Mouse (Mus musculus): ENCODE results near the gene Pitx2. TPM values are rescaled to one million over a fixed set of nuclear protein-coding genes. Genes with fewer than 3 reads are reported as not detected.

Pitx2 gene
- polyA plus RNA-seq, 1 experiment from 2014 or later, result 15.9 TPM

GRCm38 (mm10) chr3:129204441-129205313 lies 5.0 kb downstream of the Pitx2 start:
- no peak overlapping the region for H3K27ac ChIP-seq
- under 1% methylated on average over 39 of the region's 48 CpGs for WGBS
- peak; percentile 92 for ATAC-seq (ENCODE audit: low FRiP score)

GRCm38 (mm10) chr3:129205481-129206175 lies 6.0 kb downstream of the Pitx2 start:
- no peak for ATAC-seq (ENCODE audit: low FRiP score)
- H3K4me3 ChIP-seq (replicated peaks), result no peak overlapping the region
- no peaks in the 10 kb centered on the region for H3K9me3 ChIP-seq
- H3K27ac ChIP-seq, result no peak overlapping the region
- H3K4me2 ChIP-seq, result no peak overlapping the region
- H3K4me1 ChIP-seq, result peaks cover 19% of the 10 kb centered on the region
- no peaks in the 10 kb centered on the region for H3K36me3 ChIP-seq (replicated peaks)
- peaks cover 90% of the 10 kb centered on the region for H3K27me3 ChIP-seq
- no peak overlapping the region for H3K9ac ChIP-seq
- 1% methylated on average over 18 of the region's 18 CpGs for WGBS

More at GRCm38 (mm10) chr3:129204441-129205313, 5.0 kb downstream of the Pitx2 start:
- Histone ChIP-seq H3K9ac (peak overlapping the region; percentile 49), H3K4me1 (peaks cover 25% of the 10 kb centered on the region), H3K4me2 (peak overlapping the region; percentile 70), H3K36me3 (replicated peaks) (no peaks in the 10 kb centered on the region), H3K4me3 (replicated peaks) (peak overlapping the region; percentile 43), H3K27me3 (peaks cover 89% of the 10 kb centered on the region), H3K9me3 (no peaks in the 10 kb centered on the region)

- H3K9ac ChIP-seq, result no peak overlapping the region
- peaks cover 19% of the 10 kb centered on the region for H3K4me1 ChIP-seq
- H3K27me3 ChIP-seq, result peaks cover 92% of the 10 kb centered on the region
- ATAC-seq (ENCODE audit: low FRiP score), result no peak
- no peak overlapping the region for H3K4me3 ChIP-seq (replicated peaks)
- H3K36me3 ChIP-seq (replicated peaks), result no peaks in the 10 kb centered on the region
- no peak overlapping the region; the same call in 1 of the 2 replicates for H3K4me2 ChIP-seq
- H3K27ac ChIP-seq, result no peak overlapping the region
- under 1% methylated on average over 13 of the region's 13 CpGs for WGBS
- H3K9me3 ChIP-seq, result no peaks in the 10 kb centered on the region
Measured at GRCm38 (mm10) chr3:129206776-129207175, 7.1 kb downstream of the Pitx2 start.

- Histone ChIP-seq H3K4me3 (replicated peaks) (no peak overlapping the region; the same call in 1 of the 2 replicates), H3K27me3 (peaks cover 93% of the 10 kb centered on the region), H3K9ac (no peak overlapping the region), H3K36me3 (replicated peaks) (no peaks in the 10 kb centered on the region), H3K27ac (no peak overlapping the region), H3K4me2 (no peak overlapping the region; the same call in 1 of the 2 replicates), H3K9me3 (no peaks in the 10 kb centered on the region), H3K4me1 (peaks cover 19% of the 10 kb centered on the region)
- WGBS, result 1% methylated on average over 24 of the region's 24 CpGs
- no peak for ATAC-seq (ENCODE audit: low FRiP score)
Measured at GRCm38 (mm10) chr3:129207231-129208030, 7.8 kb downstream of the Pitx2 start.

- Histone ChIP-seq H3K27ac (no peak overlapping the region), H3K4me3 (replicated peaks) (no peak overlapping the region), H3K9me3 (no peaks in the 10 kb centered on the region), H3K4me2 (no peak overlapping the region), H3K36me3 (replicated peaks) (no peaks in the 10 kb centered on the region), H3K4me1 (peaks cover 15% of the 10 kb centered on the region), H3K27me3 (peaks cover 92% of the 10 kb centered on the region), H3K9ac (no peak overlapping the region)
- no peak for ATAC-seq (ENCODE audit: low FRiP score)
- 4% methylated on average over 7 of the region's 7 CpGs for WGBS
Measured at GRCm38 (mm10) chr3:129208031-129208380, 8.3 kb downstream of the Pitx2 start.

GRCm38 (mm10) chr3:129208421-129208820 lies 8.7 kb downstream of the Pitx2 start:
- under 1% methylated on average over 10 of the region's 10 CpGs for WGBS
- ATAC-seq (ENCODE audit: low FRiP score), result no peak

GRCm38 (mm10) chr3:129209266-129209665 lies 9.6 kb downstream of the Pitx2 start:
- WGBS, result 3% methylated on average over 4 of the region's 4 CpGs
- no peak for ATAC-seq (ENCODE audit: low FRiP score)

More at GRCm38 (mm10) chr3:129208421-129208820, 8.7 kb downstream of the Pitx2 start:
- Histone ChIP-seq H3K4me2 (no peak overlapping the region), H3K4me3 (replicated peaks) (no peak overlapping the region), H3K27me3 (peaks cover 92% of the 10 kb centered on the region), H3K9ac (no peak overlapping the region), H3K9me3 (no peaks in the 10 kb centered on the region), H3K27ac (no peak overlapping the region), H3K4me1 (peaks cover 17% of the 10 kb centered on the region), H3K36me3 (replicated peaks) (no peaks in the 10 kb centered on the region)

GRCm38 (mm10) chr3:129209771-129210170 lies 10.1 kb downstream of the Pitx2 start:
- ATAC-seq (ENCODE audit: low FRiP score), result no peak

More at GRCm38 (mm10) chr3:129209266-129209665, 9.6 kb downstream of the Pitx2 start:
- no peaks in the 10 kb centered on the region for H3K36me3 ChIP-seq (replicated peaks)
- no peak overlapping the region for H3K4me2 ChIP-seq
- no peak overlapping the region for H3K9ac ChIP-seq
- H3K9me3 ChIP-seq, result no peaks in the 10 kb centered on the region
- H3K27me3 ChIP-seq, result peaks cover 92% of the 10 kb centered on the region
- no peak overlapping the region for H3K27ac ChIP-seq
- H3K4me1 ChIP-seq, result peaks cover 17% of the 10 kb centered on the region
- no peak overlapping the region for H3K4me3 ChIP-seq (replicated peaks)

GRCm38 (mm10) chr3:129212038-129212645 lies 12.5 kb downstream of the Pitx2 start:
- peaks cover 93% of the 10 kb centered on the region for H3K27me3 ChIP-seq
- under 1% methylated on average over 7 of the region's 7 CpGs for WGBS
- ATAC-seq (ENCODE audit: low FRiP score), result no peak
- H3K27ac ChIP-seq, result no peak overlapping the region
- no peak overlapping the region for H3K4me2 ChIP-seq
- H3K4me3 ChIP-seq (replicated peaks), result no peak overlapping the region
- H3K4me1 ChIP-seq, result peaks cover 28% of the 10 kb centered on the region
- no peaks in the 10 kb centered on the region for H3K9me3 ChIP-seq
- H3K9ac ChIP-seq, result no peak overlapping the region
- H3K36me3 ChIP-seq (replicated peaks), result no peaks in the 10 kb centered on the region

More at GRCm38 (mm10) chr3:129209771-129210170, 10.1 kb downstream of the Pitx2 start:
- no peak overlapping the region for H3K4me2 ChIP-seq
- no peaks in the 10 kb centered on the region for H3K9me3 ChIP-seq
- no peaks in the 10 kb centered on the region for H3K36me3 ChIP-seq (replicated peaks)
- H3K27ac ChIP-seq, result no peak overlapping the region
- 2% methylated on average over 4 of the region's 4 CpGs for WGBS
- peaks cover 92% of the 10 kb centered on the region for H3K27me3 ChIP-seq
- H3K9ac ChIP-seq, result no peak overlapping the region
- peaks cover 18% of the 10 kb centered on the region for H3K4me1 ChIP-seq
- H3K4me3 ChIP-seq (replicated peaks), result no peak overlapping the region

- H3K27ac ChIP-seq, result no peak overlapping the region
- WGBS, result 1% methylated on average over 11 of the region's 11 CpGs
- no peak overlapping the region for H3K9ac ChIP-seq
- no peaks in the 10 kb centered on the region for H3K36me3 ChIP-seq (replicated peaks)
- H3K4me1 ChIP-seq, result peaks cover 28% of the 10 kb centered on the region
- H3K9me3 ChIP-seq, result no peaks in the 10 kb centered on the region
- no peak overlapping the region for H3K4me2 ChIP-seq
- peaks cover 93% of the 10 kb centered on the region for H3K27me3 ChIP-seq
- no peak for ATAC-seq (ENCODE audit: low FRiP score)
- no peak overlapping the region for H3K4me3 ChIP-seq (replicated peaks)
Measured at GRCm38 (mm10) chr3:129212807-129213206, 13.1 kb downstream of the Pitx2 start.

- H3K4me3 ChIP-seq (replicated peaks), result peak overlapping the region; percentile 53
- under 1% methylated on average over 39 of the region's 39 CpGs for WGBS
- peak; percentile 96 for ATAC-seq (ENCODE audit: low FRiP score)
- no peaks in the 10 kb centered on the region for H3K9me3 ChIP-seq
- peaks cover 31% of the 10 kb centered on the region for H3K4me1 ChIP-seq
- no peaks in the 10 kb centered on the region for H3K36me3 ChIP-seq (replicated peaks)
- H3K4me2 ChIP-seq, result peak overlapping the region; percentile 90
- peaks cover 94% of the 10 kb centered on the region for H3K27me3 ChIP-seq
- no peak overlapping the region for H3K27ac ChIP-seq
- peak overlapping the region; percentile 47 for H3K9ac ChIP-seq
Measured at GRCm38 (mm10) chr3:129213633-129214145, 14.0 kb downstream of the Pitx2 start.

All from forebrain, embryonic 12.5 days (tissue).